Mouse (Mus musculus): ENCODE data around the gene Hist1h2bl.

The Hist1h2bl gene

DNA sequence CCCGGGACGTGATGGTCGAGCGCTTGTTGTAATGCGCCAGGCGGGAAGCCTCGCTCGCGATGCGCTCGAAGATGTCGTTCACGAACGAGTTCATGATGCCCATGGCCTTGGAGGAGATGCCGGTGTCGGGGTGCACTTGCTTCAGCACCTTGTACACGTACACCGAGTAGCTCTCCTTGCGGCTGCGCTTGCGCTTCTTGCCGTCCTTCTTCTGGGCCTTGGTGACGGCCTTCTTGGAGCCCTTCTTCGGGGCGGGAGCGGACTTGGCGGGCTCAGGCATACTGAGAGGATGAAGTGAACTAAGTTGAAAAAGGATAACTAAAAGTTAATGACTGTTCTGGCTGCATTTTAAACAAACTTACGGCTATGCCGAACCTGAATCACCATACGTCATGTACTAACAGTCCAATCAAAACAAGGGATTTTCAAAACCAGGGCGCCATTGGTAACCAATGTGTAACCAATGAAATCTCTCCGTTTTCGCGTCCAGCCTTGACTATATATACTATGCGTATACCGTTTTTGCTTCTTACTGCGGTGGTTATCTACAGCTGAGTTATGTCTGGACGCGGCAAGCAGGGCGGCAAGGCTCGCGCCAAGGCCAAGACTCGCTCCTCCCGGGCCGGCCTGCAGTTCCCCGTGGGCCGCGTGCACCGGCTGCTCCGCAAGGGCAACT, at the start of gene Hist1h2bl, which contains the start of gene Hist1h2ai:
Gene Hist1h2bl (minus strand): TSS at position 280 of the 676 bp plus-strand sequence.
Gene Hist1h2ai (plus strand): TSS at position 559 of the 676 bp plus-strand sequence.
- peak; percentile 89 to 90 for DNase-seq (ENCODE audit: low spot score in 2 of 2)

DNA sequence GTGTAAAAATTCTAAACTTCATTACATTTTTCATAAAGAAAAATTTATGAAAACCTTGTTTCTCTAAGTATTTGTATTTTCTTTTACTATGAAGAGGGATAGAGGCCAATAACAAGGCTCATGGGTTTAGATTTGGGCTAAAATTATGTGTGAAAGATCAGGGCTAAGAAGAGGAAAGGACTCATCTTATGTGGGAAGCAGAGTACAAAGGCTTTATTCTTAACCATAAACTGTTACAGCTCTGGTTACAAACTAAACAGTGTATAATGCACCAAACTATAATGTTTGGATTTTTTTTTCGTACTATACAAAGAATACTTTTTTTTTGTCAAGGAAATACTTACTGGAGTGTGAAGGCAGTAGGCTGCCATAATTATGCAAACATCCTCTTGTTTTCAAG, 39.8 kb upstream of the Hist1h2bl start:
- DNase-seq (ENCODE audit: low spot score in 2 of 2): no peak

DNA sequence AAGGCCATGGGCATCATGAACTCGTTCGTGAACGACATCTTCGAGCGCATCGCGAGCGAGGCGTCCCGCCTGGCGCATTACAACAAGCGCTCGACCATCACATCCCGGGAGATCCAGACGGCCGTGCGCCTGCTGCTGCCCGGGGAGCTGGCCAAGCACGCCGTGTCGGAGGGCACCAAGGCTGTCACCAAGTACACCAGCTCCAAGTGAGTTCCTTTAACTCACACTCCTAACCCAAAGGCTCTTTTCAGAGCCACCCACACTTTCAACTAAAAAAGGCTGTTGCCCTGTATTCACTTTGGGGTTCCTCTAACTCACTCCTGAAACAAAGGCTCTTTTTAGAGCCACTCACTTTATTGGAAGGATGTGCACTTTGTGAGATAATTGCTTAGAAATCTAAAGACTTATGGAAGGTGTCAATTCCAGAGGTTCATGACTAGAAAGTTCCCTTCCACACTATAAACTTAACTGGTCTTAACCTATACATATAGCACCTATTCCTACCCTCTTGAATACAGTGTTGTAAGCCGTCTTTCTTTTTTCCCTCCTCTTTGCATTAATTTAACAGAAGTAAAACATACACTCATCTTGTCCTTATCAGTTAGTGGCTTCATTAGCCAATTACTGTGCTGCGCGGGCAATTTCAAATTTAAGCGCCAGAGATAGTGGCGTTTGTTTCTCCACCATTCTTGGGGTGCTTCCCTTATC, 38.5 kb upstream of the Hist1h2bl start:
- DNase-seq (ENCODE audit: low spot score in 2 of 2): peak; percentile 37 to 40

DNA sequence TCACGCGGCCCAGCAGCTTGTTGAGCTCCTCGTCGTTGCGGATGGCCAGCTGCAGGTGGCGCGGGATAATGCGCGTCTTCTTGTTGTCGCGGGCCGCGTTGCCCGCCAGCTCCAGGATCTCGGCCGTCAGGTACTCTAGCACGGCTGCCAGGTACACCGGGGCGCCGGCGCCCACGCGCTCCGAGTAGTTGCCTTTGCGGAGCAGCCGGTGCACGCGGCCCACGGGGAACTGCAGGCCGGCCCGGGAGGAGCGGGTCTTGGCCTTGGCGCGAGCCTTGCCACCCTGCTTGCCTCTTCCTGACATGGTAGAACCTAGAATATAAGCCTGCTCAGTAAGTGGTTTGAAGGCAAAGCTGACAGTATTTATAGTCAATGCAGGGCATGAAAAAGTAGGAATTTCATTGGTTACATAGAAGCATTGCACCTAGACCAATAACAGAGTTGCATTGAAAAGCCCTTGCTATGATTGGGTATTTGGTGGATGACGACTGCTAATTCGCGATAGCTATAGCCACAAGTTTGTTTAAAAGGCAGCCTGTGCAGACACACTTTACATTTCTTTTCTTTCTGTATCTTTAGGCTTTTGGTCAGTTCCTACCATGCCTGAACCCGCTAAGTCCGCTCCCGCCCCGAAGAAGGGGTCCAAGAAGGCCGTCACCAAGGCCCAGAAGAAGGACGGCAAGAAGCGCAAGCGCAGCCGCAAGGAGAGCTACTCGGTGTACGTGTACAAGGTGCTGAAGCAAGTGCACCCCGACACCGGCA, 37.8 kb upstream of the Hist1h2bl start, which contains the start of the genes Hist1h2ak and Hist1h2bn:
Gene Hist1h2ak (minus strand): TSS at position 304 of the 762 bp plus-strand sequence.
Gene Hist1h2bn (plus strand): TSS at position 600 of the 762 bp plus-strand sequence.
- peak; percentile 75 to 78 for DNase-seq (ENCODE audit: low spot score in 2 of 2)

DNA sequence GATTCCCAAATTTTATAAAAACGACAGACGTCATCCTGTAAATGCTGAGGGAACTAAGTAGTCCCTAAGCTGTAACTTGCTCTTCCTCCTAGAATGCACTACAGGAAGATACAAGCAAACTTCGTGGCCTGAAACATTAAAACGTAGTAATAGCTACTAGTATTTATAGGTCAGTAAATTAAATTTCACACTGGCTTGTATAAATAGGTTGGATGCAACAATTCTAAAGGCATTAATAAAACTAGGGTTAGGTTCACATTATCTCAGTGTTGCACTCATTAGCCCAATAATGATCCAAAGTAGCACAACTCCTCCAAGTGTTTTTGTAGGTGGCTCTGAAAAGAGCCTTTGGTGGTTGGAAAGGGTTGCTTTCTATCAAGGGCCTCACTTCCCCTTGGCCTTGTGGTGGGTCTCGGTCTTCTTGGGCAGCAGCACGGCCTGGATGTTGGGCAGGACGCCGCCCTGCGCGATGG, 37.1 kb upstream of the Hist1h2bl start:
- no peak for DNase-seq (ENCODE audit: low spot score in 2 of 2)

DNA sequence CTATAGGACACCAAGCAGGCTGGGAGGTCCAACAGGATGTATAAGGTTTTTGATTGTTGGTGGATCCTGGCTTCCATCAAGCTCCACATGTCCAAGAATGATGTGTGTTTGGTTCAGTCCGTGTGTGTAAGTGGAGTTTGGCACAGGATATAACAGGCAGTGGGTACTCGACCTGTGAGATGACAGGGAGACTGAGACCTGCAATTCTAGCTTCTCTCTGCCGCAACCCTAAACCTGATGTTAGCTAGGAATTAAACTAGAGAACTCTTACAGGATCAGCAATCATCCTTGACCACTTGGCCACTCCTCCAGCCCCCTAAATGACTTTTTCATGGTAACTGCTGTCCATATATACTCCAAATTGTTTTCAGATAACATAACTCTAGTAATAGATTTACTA, 36.4 kb upstream of the Hist1h2bl start:
- no peak for DNase-seq (ENCODE audit: low spot score in 2 of 2)

DNA sequence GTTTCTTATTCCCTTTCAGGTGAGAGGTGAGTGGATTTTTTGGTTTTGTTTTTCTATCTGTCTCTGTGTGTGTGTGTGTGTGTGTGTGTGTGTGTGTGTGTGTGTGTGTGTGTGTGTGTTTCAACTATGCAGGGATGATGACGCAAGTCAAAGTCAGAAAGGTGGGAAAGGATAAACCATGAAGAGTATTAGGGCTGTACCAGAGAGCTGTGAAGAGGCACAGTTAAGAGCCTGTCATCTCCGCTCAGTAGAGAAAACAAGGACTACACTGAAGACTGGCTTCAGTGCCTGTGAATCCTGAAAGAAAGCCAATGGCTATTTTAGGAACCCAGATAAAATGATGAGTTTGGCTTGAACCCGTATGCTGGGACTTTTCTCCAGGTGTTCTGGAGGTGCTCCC, 35.9 kb upstream of the Hist1h2bl start:
- DNase-seq (ENCODE audit: low spot score in 2 of 2): no peak

DNA sequence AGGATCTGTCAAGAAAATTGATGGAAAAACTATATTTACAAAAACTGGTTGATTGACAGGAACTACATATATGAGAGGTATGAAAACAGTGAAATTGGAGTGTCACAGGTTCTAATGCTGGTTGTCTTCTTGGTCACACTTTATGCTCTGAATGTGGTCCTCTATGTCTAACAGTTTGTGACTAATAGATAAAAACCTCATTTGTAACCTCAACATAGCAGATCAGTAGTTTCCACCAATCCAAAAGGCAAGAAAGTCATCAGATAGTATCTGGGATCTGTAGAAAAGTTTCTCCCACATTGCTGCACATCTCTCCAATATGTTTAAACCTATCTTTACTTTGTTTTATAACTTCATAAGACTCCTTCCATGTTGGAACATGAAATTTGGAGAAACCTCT, 35.5 kb upstream of the Hist1h2bl start:
- no peak for DNase-seq (ENCODE audit: low spot score in 2 of 2)

DNA sequence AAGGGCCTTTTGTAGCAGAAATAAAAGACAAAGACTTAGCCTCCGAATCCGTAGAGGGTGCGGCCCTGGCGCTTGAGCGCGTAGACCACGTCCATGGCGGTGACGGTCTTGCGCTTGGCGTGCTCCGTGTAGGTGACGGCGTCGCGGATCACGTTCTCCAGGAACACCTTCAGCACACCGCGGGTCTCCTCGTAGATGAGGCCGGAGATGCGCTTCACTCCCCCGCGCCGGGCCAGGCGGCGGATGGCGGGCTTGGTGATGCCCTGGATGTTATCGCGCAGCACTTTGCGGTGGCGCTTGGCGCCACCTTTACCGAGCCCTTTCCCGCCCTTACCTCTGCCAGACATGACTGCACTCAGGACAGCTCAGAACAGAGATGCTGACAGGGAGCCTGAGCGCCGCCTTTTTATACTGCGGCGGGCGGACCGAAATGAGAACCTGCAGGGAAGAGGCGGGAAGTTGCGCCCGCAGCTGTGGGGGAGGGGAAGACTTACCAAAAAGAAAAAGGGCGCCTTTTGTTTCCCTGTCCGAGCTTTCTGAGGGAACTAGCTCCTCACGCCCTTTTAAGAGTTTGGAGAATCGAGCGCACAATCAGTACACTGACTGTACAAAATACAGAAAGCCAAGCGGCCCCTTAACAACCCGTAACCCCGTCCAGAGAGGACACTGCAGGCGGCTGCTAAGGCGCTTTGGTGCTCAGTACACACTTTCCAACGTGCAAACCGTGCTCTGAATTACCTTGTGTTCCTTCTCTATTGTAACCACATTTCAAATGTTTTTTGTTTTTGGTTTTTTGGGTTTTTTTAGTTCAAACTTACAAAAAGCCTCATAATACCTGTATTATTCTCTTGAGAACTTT, 34.4 kb upstream of the Hist1h2bl start, which contains the start of gene Hist1h4k:
Gene Hist1h4k (minus strand): TSS at position 347 of the 859 bp plus-strand sequence.
- peak; percentile 93 to 95 for DNase-seq (ENCODE audit: low spot score in 2 of 2)

DNA sequence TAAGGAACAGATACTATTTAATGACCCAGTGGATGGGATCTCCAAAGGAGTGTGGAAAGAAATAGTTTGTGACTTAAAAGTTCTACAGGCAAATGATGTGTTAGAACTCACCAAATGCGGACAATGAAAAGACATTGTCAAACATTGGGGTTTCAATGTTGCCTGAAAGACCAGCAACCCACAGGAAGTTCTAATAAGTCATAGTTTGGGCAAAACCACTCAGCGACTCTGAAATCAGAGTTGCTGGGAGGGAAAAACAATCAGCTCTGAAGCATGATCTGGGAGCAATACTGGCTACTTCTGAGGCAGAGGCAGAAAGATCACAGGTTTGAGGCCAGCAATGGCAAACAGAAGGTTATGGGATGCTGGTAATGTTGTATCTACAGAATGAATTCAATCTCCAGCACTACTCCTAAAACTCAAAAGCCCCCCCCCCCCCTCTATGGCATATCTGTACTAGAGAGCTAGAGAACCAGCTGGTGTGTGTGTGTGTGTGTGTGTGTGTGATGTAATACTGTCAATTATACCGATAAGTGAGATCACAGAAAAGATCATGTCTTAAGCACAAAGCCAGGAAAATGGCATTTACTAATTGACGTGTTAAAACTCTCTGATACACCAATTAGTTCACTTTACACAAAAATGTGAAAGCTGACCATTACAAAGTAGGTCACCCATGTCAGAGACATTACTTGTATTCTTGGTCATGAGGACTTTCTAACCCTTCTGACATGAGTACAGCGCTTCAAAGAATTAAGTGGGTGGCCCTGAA, 33.6 kb upstream of the Hist1h2bl start:
- DNase-seq (ENCODE audit: low spot score in 2 of 2): no peak

DNA sequence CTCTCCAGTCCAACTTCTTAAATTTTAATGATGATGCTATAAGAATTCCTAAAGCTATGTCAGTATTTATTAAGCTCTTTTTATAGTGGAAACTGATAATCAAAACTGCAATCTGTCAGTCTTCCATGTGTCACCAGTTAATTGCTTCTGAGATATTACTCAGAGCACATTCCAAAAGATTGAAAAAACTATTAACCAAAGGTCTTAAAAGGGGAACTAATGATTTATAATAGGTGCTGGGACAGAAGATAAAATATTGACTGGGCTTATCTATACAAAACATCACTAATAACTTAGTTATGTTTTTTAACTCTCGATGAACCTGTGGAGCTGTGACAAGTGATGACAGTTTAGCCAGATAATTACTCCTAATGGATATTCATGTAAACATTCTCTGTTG, 29.1 kb upstream of the Hist1h2bl start:
- DNase-seq (ENCODE audit: low spot score in 2 of 2): no peak

DNA sequence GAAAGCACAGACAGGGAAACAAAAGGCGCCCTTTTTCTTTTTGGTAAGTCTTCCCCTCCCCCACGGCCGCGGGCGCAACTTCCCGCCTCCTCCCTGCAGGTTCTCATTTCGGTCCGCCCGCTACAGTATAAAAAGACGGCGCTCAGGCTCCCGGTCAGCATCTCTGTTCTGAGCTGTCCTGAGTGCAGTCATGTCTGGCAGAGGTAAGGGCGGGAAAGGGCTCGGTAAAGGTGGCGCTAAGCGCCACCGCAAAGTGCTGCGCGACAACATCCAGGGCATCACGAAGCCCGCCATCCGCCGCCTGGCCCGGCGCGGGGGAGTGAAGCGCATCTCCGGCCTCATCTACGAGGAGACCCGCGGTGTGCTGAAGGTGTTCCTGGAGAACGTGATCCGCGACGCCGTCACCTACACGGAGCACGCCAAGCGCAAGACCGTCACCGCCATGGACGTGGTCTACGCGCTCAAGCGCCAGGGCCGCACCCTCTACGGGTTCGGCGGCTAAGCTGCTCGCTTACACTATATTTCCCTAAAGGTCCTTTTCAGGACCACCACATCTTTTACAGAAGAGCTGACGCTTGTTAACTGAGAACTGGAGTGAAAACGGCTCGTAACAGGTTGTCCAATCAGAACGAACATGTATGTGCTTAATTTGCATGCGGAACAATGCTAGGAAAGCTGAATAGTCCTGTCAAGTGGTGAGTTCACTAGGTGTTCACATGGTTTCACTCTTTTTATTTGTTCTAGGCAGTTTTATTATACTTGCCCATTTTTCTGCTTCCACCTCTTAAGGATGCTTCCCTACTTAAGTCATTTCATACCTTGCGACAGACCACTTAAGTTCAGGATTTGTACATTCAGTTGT, 19.2 kb upstream of the Hist1h2bl start, which contains the start of gene Hist1h4j:
Gene Hist1h4j (plus strand): TSS at position 159 of the 862 bp plus-strand sequence.
- peak; percentile 72 to 82 for DNase-seq (ENCODE audit: low spot score in 2 of 2)

DNA sequence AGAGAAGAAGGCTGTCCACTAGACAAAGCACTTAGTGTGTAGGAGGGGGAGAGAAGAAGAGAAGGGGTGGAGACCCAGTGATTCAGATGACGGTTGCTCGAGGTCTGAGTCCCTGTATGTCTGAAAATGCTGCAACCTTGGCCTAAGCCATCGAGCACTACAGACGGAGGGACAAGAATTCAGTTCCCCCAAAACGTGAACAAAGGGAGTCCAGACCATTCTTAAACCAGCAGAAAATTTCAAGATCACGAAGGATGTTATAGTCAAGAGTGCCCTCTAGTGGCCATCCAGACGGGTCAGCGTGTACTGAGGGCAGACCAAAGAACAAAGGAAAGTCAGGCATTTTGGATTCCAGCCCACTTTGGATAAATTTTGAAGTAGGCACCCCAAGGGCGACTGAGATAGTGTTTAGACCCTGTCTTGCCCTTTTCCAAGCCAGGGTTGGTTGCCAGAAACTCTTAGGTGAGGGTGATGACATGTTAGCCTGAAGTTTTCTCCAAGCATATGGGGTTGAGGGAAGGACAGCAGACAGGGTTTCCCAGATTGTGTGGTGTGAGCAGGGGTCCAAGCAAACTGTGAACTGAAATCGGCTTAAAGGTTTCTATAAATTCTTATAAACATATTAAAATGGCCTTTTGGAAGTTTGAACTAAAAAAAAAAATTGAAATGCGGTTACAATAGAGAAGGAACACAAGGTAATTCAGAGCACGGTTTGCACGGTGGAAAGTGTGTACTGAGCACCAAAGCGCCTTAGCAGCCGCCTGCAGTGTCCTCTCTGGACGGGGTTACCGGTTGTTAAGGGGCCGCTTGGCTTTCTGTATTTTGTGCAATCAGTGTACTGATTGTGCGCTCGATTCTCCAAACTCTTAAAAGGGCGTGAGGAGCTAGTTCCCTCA, 18.3 kb upstream of the Hist1h2bl start:
- peak; percentile 79 to 82 for DNase-seq (ENCODE audit: low spot score in 2 of 2)

DNA sequence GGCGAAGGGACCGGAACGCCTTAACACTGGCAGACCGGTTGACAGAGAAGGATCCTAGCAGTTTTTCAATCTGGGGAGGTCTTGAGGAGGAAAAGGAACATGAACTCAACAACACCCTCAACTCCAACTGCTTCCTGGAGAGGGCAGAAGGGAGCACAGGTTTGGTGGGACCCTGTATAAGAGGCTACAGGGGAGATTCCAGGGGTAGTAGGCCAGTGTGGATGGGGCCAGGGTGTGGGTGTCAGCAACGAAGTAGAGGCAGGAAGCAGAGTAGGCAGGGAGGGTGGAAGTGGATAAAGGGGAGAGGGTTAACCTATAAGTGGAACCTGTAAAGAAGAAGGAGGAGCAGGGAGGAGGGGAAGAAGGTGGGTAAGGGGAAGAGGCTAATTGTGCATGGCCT, 17.5 kb upstream of the Hist1h2bl start:
- no peak for DNase-seq (ENCODE audit: low spot score in 2 of 2)

DNA sequence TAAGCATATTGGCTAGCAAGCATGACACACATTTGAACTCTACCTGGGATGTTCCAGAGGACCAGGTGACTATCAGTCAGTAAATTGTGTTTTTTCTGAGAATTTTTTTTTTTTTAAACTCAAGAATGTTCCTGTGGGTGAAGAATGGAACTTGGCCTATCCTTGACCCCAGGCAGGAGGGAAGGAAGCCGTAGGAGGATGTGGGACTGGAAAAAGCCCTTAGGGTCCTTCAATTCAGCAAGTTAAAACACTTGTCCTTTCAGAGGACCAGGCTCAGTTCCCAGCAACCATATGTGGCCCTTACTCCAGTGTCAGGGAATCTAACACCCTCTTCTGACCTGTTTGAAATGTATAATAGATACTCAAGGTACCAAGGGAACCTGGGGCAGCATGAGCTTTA, 13.6 kb upstream of the Hist1h2bl start:
- no peak for DNase-seq (ENCODE audit: low spot score in 2 of 2)

DNA sequence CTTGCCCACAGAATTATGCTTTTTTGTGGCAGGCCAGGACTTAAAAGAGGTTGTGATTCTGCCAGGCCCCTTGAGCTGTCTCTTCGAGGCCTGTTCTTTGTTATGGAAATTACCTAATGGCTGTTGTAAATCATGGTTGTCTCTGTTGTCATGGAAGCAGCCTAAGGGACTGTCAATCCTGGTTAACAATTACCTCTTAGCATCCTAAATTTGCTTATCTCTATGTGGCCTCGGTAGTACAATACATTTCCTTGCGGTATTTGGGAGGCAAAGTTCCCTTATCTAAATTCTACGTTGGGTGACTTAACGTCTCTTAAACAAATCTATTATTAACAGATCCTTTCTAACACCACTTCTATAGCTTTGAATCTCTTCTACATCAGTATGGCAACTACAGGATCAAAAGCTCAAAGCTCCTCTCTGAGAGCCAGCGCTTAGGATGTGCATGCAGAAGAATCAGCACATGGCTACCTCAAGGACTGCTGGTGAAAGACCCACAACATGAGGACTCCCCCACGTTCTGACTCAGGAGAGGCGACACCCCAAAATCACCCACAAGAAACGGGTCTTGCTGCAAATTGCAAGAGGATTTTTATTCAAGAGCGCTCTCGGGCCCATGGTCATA, 12.1 kb upstream of the Hist1h2bl start:
- DNase-seq (ENCODE audit: low spot score in 2 of 2): no peak

DNA sequence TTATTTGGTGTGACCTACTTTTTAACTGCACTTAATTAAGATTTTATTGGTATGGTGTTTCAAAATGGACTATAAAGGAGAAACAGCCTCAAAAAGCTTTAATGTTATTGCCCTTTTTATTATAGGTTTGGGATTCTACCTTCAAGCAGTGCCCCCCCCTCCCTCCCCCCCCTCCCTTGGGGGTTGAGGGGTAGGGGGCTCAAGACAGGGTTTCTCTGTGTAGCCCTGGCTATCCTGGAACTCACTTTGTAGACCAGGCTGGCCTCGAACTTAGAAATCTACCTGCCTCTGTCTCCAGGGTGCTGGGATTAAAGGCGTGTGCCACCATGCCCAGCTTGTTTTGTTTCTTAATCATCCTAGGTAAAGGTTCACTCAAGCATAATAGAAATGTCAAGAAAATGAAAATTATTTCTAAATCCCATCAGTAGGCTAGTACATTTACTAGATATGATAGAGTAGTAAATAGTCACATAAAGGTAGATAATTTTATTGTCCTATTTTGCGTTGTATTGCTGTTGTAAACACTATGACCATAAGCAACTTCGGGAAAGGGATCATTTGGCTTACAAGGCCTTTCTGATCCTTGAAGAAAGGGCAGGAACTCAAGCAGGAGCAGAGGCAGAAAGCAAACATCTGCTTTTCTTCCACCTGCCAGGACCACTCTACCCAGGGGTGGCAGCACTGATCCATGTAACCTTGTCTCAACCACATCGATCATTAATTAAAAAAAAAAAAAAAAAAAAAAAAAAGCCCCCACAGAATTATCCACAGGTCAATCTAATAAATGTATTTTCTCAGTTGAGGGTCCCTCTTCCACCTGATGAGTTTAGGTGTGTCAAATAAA, 7.3 kb upstream of the Hist1h2bl start:
- no peak for DNase-seq (ENCODE audit: low spot score in 2 of 2)

All from right cerebral cortex, adult 2 months (tissue).